Comparison of ENCODE assay signal across 8 mouse cellular contexts in the genomic region with DNA sequence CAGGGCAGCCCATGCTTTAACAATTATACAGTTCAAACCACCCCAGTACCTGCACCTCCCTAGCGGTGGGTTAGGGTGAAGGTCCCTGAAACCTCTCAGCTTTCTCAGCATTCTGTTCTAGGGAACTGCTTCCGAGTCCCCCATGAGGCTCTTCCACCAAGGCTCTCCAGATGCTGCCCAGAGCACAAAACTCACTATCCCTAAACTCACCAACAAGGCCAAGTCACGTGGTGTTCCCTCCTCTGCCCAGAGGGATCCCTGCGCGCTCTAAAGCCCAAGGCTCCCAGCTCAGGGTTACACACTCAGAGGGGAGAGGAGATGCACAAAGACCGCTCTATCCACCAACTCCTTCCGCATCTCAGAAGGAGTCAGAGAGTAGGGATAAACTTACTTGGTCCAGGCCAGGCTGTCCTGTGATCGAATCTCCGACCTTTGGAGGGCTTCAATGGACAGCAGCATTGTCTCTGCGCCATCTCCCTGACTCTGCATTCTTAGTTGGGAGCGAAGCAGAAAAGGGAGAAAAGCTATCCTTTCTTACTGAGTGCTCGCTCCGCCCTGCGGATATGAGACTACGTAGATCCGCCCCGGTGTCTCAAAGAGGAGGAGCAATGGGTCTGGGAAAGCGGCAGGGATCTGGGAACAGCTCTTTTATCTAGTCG.
A peak's percentile ranks its signal among the peaks of the same experiment; 100 is the strongest.
DNase-seq lines count a peak whose midpoint lies in the region; ATAC-seq and TF ChIP-seq lines count a peak whose summit lies in the region.

No protein-coding gene starts in this region.

- ATAC-seq in intestine, embryonic 14.5 days (replicated peaks; ENCODE audit: low FRiP score, low TSS enrichment, low read depth): peak; percentile 94
- peak; percentile 92 for ATAC-seq in megakaryocyte progenitor cell, adult 5-6 weeks (replicated peaks; ENCODE audit: poor library complexity)

- WGBS in spleen, adult 2 months: 17% methylated on average over 19 of the region's 19 CpGs
- 15% methylated on average over 19 of the region's 19 CpGs for WGBS in intestine, embryonic 14.5 days

- peak overlapping the region; percentile 54 for H3K4me2 ChIP-seq in intestine, embryonic 14.5 days (ENCODE audit: low read length)

- H3K4me1 ChIP-seq in spleen, adult 2 months (ENCODE audit: control insufficient read depth, insufficient read depth, insufficient read length): peaks cover 2% of the 10 kb centered on the region; the same call in 1 of the 2 replicates
- no peaks in the 10 kb centered on the region for H3K4me1 ChIP-seq in intestine, embryonic 14.5 days (replicated peaks; ENCODE audit: control insufficient read depth, insufficient read depth, low read length)

- no peaks in the 10 kb centered on the region for H3K27me3 ChIP-seq in spleen, adult 2 months (ENCODE audit: control insufficient read depth, insufficient read depth, low read length)
- no peaks in the 10 kb centered on the region for H3K27me3 ChIP-seq in intestine, embryonic 14.5 days (replicated peaks; ENCODE audit: control insufficient read depth, insufficient read depth, low read length)

- peak overlapping the region; percentile 63 for H3K27ac ChIP-seq in spleen, adult 2 months (ENCODE audit: insufficient read depth, low read length)
- H3K27ac ChIP-seq in intestine, embryonic 14.5 days (ENCODE audit: low read depth): peak overlapping the region; percentile 78

- no peak for TF ChIP-seq CTCF in spleen, adult 2 months (IDR thresholded peaks at IDR 0.05; ENCODE audit: extremely low read depth, insufficient read depth, insufficient read length, insufficient replicate concordance)

- peak overlapping the region; percentile 59 for H3K9ac ChIP-seq in intestine, embryonic 14.5 days (ENCODE audit: low read length)

- H3K4me3 ChIP-seq in spleen, adult 2 months (ENCODE audit: extremely low read depth, insufficient read depth, insufficient read length): peak overlapping the region; percentile 78
- peak overlapping the region; percentile 44 for H3K4me3 ChIP-seq in intestine, embryonic 14.5 days (ENCODE audit: low read depth, low read length)

- H3K36me3 ChIP-seq in spleen, adult 2 months (ENCODE audit: control insufficient read depth, insufficient read depth, low read length): no peaks in the 10 kb centered on the region
- H3K36me3 ChIP-seq in intestine, embryonic 14.5 days (ENCODE audit: control insufficient read depth, insufficient read depth, low read length): no peaks in the 10 kb centered on the region

- peak in 1 of 2 experiments; percentile 3 for DNase-seq in spleen, adult 2 months (ENCODE audit: low read depth in 1 of 2, low spot score in 2 of 2)
- no peak for DNase-seq in spleen, adult 12 weeks (ENCODE audit: low spot score)
- peak; percentile 39 for DNase-seq in embryo, embryonic 11.5 days (ENCODE audit: low read depth, low spot score)
- peak; percentile 28 for DNase-seq in gastrocnemius, postnatal 25 days
- DNase-seq in intestine, embryonic 14.5 days (ENCODE audit: low spot score): peak; percentile 78
- peak; percentile 46 to 68 for DNase-seq in left cerebral cortex, postnatal 14 days (ENCODE audit: low spot score in 2 of 2)
- DNase-seq in right cerebral cortex, postnatal 25 days: peak; percentile 49

- H3K9me3 ChIP-seq in intestine, embryonic 14.5 days (ENCODE audit: control insufficient read depth, low read length): no peaks in the 10 kb centered on the region

- no peak for TF ChIP-seq POLR2A in spleen, adult 2 months (IDR thresholded peaks at IDR 0.05; ENCODE audit: low read depth, low read length)

- intact Hi-C loops in left cerebral cortex, postnatal 14 days (cut with DNase I): no loop called here
